Mouse (Mus musculus) spleen, adult 12 weeks (tissue): ENCODE measurements around the gene Slc46a2.

ENCODE experiments used
- DNase-seq: peaks from one replicate; pipeline ENCODE4 v3.0.0; 2022; ENCODE audit warnings: low spot score

Slc46a2 gene

GRCm38 (mm10) chr4:59891723-59892416 lies 23.0 kb downstream of the Slc46a2 start:
- no peak for DNase-seq

DNA sequence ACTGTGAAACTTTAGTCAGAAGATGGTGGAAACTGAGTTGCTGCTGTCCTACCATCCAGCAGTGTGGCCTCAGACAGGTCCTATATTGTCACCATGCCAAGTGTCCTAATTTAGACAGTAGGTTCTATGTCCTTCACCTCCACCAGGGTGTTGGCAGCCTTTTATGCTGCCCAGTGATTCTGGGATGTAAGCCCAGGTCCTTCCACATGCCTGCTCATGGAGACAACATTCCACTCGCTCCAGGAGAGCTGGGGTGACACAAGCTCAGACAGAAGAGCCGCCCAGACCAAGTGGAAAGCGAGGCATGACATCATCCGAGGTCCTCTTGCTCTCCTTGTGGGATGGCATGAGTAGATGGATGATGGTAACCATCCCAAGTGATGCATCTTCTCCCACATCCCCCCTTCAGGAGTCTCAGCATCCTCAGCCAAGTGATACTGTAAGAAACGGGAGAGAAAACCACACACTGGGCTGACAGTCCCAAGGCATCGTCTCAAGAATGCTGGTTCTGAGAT lies 24.7 kb downstream of the Slc46a2 start:
- DNase-seq: no peak

DNA sequence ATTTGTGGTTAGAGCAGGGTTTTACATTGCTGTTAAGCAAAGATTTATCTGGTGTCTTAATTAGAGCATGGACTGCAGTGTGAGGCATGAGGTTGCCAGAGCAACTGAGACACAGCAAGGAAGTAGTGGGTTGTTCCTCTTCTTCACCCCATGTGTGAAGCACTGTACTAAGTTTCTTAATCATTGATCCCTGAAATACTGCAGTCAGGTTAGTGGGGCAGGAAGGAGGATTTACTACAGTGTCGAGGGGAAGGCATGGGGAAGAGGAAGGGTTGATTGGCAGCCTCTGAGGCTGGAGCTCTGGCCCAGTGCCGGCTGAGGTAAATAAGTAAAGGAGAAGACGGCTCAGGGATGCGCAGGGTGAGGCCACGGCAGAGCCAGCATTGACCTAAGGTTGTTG lies 26.8 kb downstream of the Slc46a2 start:
- no peak for DNase-seq

- DNase-seq: no peak
Measured at GRCm38 (mm10) chr4:59887011-59887410, 27.8 kb downstream of the Slc46a2 start.

DNA sequence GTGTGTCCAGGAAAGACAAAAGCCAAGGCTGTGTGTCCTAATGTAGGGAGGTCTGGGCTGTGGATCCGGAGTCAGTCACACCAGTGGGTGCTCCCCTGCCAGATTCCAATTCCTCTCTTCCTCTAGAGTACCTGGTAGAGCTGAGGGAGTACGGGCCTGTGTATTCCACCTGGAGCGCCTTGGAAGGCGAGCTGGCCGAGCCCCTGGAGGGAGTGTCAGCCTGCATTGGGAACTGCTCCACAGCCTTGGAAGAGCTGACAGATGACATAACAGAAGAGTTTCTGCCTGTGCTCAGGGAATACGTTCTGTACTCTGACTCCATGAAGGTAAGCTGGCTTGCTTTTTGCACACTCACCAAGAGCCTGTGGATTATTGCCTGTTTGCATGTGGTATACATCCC lies 28.6 kb downstream of the Slc46a2 start:
- no peak for DNase-seq

DNA sequence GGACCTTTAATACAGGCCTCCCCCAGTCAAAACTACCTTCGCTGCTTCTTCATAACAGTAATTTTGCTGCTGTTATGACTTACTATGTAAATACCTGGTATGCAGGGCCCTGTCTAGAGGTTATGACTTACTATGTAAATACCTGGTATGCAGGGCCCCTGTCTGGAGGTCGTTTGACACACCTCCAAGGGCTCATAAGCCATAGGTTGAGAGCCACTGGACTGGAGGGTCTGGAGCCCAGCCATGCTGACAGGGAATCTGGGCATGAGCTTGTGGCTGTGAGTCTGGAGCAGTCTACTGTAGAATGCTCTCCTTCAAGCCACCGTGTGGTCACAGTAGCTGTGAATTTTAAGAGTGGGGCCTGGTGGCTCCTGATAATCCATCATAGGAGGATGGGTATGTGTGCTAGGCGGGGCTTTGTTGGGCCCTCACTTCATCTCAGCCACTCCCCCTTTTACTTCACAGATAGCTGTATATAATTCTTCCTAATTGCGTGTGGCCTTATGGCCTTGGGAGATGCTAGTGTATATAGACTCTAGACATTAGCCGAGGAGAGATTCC lies 30.6 kb downstream of the Slc46a2 start:
- no peak for DNase-seq

DNA sequence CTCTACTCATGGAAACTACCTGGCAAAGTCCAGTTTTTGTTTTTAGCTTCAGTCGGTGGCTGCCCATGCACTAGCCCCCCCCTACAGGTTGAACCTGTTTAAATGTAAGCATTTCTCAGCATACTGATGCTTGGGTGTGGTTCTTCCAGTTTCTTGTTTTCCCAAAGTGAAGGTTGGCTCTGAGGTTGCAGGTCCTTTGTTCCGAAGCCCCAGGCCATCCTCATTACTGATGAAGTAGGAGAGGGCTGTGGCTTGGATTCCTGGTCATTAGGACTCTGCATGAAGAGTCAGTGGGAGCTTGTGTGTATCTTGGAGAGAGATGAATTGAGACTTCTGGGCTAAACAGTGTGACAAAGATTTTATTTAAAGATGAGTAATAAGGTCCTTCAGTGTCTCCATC lies 33.6 kb downstream of the Slc46a2 start:
- no peak for DNase-seq

GRCm38 (mm10) chr4:59880725-59881124 lies 34.1 kb downstream of the Slc46a2 start:
- no peak for DNase-seq

- DNase-seq: no peak
Measured at GRCm38 (mm10) chr4:59879444-59879843, 35.4 kb downstream of the Slc46a2 start.

- DNase-seq: no peak
Measured at GRCm38 (mm10) chr4:59878595-59878994, 36.3 kb downstream of the Slc46a2 start.

DNA sequence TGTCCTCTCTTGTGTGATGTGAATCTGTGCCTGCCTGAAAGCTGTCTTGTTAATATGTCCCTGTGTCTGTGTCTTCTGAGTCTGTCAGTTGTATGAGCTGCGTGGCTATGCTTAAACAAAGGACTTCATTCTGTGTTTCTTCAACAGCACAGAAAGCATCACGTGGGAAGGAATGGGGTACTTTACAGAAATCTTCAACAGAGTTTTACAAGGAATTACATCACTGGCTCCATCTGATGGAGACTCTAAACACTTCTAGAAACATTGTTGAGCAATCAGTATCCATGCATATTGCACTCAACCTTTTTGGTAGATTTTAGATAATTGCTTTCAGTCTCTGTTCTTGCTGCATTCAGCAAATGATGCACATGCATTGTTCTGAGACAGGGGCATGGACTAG lies 37.8 kb downstream of the Slc46a2 start:
- DNase-seq: no peak

DNA sequence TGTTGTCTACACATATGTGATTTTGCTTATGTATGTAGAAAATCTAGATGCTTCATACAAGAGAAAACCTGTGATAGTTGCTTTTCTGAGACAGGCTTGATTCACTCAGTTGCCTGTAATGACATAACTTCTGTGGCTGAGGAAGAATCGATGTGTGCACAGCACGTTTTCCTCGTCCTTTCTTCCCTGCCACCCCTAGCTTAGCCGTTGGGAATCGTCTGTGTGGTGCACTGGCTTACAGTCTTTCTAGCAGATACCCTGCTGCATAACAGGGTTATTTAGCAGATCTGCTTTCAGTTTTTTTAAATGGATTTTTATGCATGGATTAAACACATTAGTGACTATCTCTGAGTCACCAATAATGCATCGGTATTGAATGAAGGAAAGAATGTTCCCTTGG lies 38.3 kb downstream of the Slc46a2 start:
- no peak for DNase-seq

DNA sequence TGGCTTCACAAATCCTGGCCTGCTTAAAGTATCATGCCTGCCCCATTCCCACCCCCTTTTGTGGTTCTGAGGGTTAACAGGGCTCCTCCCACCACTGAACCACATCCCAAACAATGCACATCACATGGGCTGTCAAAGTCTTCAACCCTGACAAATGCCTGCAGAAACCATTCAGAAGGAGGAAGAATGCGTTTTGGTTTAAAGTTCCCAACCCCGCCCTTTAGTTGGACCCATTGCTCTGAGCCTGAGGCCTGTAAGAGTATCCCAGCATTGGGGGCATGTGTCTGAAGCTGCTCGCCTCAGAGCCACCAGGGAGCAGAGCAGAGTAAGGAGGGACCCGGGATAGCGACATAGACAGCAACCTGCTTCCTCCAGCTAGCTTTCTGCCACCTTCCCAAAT lies 41.0 kb downstream of the Slc46a2 start:
- no peak for DNase-seq

- DNase-seq: no peak
Measured at GRCm38 (mm10) chr4:59873240-59873639, 41.6 kb downstream of the Slc46a2 start.

GRCm38 (mm10) chr4:59870859-59871591 lies 43.8 kb downstream of the Slc46a2 start:
- DNase-seq: peak; percentile 52

DNA sequence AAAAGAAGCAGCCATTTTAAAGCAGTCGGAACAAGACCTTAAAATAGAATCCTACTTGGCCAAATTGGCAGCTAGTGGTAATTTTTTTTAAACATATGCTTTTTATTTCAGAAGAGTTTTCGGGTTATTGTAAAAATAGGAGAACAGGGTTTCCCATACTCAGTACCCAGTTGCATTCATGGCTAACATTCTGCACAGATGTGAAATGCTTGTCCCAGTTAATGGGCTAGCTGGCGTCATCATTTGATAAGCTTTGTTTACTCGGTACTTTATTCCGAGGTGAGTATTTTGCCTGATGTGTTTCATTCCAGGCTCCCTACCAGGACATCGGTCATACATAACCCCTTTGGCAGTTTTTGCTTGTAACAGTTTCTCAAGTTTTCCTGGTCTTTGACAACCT lies 44.4 kb downstream of the Slc46a2 start:
- no peak for DNase-seq

DNA sequence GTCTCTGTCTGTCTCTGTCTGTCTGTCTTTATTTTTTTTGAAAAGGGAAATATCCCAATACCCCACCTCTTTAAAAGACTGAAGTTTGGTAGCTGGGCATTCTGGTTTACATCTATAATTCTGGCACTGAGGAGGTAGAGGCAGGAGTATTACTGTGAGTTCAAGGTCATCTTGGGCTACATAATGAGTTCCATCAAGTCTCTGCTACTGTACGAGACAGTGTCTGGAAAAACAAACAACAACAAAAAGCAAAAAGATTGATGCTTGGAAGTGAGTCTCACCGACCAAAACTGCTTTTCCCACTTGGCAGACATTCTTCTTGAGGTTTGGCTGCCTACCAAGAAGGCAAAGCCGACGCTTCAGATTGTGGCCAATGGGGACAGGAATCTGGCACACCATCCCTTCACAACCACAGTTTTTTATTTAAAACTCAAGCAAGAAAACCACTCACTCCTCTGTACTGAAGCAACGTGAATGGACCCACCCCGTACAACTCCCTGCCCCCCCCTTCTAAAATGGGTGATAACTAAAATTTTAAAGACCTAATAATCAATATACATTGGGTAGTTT lies 45.3 kb downstream of the Slc46a2 start:
- no peak for DNase-seq

GRCm38 (mm10) chr4:59868086-59868485 lies 46.8 kb downstream of the Slc46a2 start:
- no peak for DNase-seq

DNA sequence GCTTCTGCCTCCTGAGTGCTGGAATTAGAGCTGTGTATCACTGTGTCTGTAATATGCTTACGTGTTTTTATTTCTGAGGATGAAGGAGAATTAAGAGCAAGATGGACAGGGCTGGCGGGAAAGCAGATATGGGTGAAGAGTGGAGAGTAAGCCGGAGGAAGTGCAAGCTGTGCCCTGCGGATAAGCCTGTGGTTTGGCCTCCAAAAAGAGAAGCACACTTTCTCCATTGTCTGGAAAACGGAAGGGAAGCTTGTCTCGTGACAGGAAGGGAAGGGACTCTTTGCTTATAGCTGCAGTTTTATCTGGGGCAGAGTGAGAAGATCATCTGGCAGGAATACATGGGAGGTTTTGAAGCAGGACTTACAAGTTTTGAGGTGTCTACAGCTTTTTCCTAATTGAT lies 51.0 kb downstream of the Slc46a2 start:
- DNase-seq: no peak

GRCm38 (mm10) chr4:59862335-59862734 lies 52.5 kb downstream of the Slc46a2 start:
- DNase-seq: no peak

- no peak for DNase-seq
Measured at GRCm38 (mm10) chr4:59861871-59862270, 53.0 kb downstream of the Slc46a2 start.

- DNase-seq: no peak
Measured at GRCm38 (mm10) chr4:59860431-59860830, 54.4 kb downstream of the Slc46a2 start.
